Mouse (Mus musculus) embryo, embryonic 11 days (tissue): ENCODE measurements around the gene Hnrnpab.

Experiments used
- DNase-seq: peaks from one replicate; pipeline ENCODE4 v3.0.0-alpha.2; 2015

The Hnrnpab gene

DNA sequence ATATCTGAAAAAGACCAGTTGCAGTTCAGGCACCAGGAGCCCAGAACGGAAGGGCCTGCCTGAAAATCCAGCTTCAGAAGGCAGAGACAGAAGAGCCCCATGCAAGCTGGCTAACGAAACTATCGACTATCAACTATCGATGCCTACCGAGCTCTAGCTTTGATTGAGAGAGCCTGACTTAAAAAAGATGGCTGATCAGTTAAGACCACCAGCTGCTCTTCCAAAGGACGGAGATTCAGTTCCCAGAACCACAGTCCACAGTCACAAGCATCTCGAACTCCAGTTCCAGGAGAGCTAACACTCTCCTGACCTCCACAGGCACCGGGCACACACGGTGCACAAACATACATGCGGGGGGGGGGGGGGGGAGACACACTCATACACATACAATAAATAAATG, 52.1 kb downstream of the Hnrnpab start:
- DNase-seq, result peak; percentile 42

GRCm38 (mm10) chr11:51552091-51552490, 54.6 kb downstream of the Hnrnpab start:
- DNase-seq, result no peak

DNA sequence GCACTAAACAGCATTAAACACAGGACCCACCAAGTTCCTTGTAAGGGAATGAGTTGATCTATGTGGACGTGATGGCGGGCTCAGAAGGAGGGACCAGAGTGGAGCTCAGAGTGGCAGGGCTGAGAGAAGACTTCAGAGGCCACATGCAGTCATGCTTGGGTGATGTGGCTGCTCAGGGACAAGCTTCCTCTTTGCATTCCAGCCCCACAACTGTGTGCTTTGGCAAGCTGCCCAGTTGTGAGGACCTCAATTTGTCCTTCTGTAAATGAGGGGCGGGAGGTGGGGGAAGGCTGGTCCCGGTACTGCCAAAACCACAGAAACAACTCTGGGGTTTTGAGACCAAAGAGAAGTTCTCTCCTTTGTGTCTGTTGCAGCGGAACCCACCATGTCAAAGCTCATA, 55.4 kb downstream of the Hnrnpab start:
- DNase-seq, result no peak
